Mouse (Mus musculus): ENCODE measurements at regions not wholly inside any gene's neighbourhood (a gene's known extent, or its start where the extent isn't known, plus 50 kb on each side); places are given as distances from the start of the nearest gene placed in this dataset.
"Not testable (repeated sequence)": the region's sequence is repeated elsewhere in the genome, so short reads cannot be mapped to it uniquely, and the experiment has no call there.

DNA sequence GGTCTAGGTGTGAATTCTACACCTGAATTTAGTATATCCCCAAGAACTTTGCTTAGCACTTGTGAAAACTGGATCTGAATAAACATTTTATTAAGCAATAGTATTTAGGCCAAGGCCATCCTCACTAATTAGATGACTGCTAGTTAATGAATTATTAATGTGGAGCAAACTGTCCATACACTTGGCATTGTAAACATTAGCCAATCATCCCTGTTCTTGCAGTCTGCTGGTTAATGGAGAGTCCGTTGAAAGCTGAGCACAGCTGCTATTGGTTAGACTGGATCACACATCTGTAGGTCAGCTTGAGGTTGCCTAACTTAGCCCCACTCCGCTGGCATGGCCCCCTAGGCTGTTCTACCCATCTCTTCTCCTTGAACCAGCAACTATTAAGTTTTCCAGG is 826.2 kb upstream of the 4930452B06Rik start:
- no peak for DNase-seq (ENCODE audit: low read depth, low spot score)

DNA sequence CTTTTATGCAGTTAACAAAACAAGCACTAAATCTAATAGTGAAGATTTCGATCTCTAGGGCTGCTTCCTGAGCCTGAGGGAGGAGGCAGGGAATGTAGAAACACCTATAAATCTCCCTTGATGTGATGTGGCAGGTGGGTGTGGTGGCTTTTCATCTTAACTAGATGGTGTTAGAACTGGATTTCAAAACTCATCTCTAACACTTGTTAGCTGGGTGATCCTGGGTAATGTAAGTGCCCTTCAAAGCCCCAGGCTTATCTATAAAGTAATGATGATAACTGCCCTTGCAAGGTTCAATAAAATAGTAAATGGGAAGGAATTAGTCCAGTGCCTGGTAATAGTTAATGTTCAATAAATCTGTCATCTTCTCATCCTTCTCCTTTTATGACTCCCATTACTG is 822.5 kb upstream of the 4930452B06Rik start:
- no peak for DNase-seq (ENCODE audit: low read depth, low spot score)

DNA sequence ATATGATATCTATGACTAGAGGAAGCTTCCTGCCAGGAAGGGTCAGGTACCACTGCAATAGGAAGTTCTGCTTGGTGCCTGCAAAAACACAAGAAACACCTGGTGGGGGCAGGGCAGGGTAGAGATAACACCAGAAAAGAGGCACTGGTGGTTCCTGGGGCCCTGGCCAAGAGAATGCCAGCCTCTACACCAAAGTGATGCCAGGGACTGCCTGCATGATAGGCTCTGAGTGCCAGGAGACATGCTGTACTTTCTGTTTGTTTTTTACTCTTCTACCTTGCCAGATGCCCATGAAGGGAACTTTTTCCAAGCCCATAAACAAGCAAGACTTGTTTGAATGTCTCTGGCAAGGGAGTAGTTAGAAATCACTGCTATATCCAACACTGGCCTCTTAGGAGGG is 812.9 kb upstream of the 4930452B06Rik start:
- DNase-seq (ENCODE audit: low read depth, low spot score) = no peak

DNA sequence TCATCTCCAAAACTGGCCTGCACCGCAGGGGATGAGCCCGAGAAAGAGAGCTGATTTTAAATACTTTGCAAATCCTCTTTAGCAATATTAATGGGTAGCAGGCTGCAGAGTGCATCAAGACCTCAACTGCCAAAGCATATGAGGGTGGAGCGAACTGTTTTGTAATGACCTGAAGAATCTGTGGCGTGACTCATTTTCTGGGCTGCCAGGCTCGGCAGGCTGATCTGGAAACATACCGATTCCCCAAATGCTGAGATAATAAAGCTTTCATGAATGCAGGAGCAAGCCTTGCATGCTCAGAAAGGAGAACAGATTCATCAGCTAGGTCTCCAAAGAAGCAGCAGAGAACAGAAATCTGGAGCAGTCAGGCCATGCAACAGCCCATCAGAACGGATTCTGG is 809.1 kb upstream of the 4930452B06Rik start:
- peak; percentile 73 for DNase-seq (ENCODE audit: low read depth, low spot score)

DNA sequence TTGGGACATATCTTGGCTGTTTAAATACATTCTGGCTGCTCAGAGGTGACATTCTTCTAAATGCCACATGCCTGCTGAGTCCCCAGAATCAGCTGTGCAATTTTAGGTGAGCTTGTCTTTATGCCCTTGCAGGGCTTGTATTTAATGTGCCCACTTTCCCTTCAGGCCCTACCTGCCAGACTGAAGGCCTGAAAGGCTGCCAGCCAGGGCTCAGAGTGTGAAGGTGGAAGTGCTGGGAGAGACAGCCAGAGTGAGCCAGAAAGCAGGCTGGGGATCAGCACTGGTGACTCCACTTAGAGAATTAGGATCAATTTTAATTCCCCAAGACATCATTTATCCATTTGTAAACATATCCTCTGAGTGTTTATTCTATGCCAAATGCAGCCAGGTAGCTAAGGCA is 803.6 kb upstream of the 4930452B06Rik start:
- DNase-seq (ENCODE audit: low read depth, low spot score) = no peak

DNA sequence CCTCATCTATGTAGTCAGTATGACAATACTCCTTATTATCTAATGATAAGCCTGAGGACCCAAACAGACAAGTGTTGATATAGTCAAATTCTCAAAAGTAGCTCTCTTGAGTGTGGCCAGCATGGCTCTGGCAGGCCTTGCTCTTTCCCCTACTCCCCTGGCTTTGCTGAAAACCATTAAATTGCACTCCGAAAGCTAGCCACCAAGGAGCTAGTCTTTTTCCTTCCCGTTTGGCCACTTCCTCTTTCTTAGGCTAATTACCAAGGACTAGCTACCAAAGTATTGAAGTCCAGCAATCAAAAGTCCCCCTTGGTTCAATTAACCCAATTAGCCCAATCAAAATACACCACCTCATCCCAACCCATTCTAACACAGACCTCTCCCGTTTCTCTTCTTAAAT is 802.6 kb upstream of the 4930452B06Rik start:
- DNase-seq (ENCODE audit: low read depth, low spot score) = no peak

DNA sequence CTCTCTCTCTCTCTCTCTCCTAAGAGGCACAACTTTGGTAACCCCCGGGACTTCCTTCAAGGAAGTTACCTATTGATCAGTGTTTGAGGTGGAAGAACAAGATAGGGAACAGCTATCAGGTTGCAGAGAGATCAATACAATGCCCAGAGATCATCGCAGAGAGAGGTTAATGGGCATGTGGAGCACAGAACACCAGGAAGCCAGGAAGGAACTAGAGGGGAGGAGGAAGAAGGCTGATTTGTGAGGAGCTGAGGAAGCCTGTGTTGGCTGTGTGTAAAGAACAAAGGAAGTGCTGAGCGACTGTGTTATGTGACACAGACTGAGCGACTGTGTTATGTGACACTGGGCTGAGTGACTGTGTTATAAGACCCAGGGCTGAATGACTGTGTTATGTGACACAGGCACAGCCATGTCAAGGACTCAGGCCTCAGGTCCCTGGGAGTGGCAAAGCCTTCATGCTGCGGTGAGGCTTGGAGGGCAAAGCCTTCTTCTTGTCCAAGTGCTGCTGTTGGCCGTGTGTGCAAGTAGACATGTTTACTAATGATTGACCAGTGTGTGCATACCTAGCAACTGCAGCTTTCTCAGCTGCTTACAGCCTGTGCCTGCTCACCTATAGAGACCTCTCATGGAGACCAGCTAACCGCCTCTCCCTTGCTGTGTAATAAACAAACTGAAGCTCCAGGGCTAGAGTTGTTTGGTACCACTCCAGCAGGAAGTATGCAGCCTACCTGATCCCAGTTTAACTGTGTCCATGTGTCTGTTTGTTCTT is 801.8 kb upstream of the 4930452B06Rik start:
- DNase-seq (ENCODE audit: low read depth, low spot score) = no peak

DNA sequence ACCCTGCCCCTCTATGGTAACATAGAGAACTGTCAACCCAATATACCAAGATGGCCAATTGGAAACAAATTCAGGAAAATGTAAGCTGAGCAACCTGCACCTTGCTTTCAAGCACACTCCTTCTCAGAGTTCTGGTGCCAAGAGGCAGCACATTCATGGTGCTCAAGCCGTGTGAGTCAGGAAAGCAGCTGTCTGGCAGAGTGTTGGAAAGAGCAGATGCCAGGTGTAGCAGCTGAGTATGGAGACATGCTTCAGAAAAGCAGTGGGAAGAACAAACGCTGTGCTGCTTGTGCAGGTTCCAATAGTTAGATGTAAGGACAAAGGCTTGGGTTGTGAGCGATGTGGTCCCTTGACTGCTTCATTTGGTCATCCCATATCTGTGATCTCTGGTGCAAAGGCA is 794.0 kb upstream of the 4930452B06Rik start:
- DNase-seq (ENCODE audit: low read depth, low spot score) = peak; percentile 83

DNA sequence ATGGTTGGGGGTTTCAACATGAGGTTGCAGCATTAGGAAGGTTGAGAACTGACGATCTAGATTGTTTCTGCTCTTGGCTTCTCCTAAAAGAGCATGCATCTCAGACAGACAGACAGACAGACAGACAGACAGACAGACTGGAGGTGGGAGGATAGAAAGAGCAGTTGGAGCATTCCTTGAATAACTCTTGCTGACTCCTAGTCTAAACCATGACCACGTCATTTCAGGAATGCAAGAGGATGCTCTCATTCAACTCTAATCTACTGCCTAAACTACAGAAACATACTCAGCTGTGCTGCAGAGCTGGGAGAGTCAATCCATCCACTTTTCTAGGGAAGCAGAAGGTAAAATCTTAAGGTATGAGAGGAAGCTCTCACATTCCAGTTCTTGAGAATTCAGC is 792.8 kb upstream of the 4930452B06Rik start:
- no peak for DNase-seq (ENCODE audit: low read depth, low spot score)

DNA sequence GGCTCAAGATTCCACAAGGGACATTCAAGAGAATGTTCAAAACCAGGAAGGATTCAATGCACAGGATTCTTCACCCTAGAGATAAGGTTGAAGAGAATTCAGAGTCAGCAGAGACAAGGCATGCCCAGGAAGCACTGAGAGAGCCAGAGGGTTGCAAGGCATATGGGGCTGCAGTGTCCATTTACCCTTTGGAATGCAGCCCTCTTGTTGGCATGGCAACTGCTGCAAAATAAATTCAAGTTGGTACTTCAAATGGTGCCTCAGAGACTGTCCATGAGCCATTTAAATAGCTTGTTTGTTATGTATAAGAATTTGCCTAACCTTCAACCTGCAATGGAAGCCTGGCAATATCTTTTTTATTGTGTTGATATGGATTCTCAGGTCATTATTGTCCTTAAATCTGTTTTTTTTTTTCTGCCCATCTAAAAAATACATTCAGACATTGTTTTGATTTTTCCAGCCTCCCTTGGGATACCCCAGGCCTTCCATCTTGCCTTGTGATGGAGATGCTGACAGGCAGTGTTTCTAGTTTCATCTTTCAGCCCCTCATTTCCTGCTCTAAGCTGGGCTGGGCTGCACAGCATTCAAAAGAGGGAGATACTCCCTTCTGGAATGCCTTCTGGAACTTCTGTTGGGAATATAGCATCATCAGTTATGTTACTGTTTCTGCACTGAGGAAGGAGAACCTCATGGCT is 791.9 kb upstream of the 4930452B06Rik start:
- peak; percentile 22 for DNase-seq (ENCODE audit: low read depth, low spot score)

DNA sequence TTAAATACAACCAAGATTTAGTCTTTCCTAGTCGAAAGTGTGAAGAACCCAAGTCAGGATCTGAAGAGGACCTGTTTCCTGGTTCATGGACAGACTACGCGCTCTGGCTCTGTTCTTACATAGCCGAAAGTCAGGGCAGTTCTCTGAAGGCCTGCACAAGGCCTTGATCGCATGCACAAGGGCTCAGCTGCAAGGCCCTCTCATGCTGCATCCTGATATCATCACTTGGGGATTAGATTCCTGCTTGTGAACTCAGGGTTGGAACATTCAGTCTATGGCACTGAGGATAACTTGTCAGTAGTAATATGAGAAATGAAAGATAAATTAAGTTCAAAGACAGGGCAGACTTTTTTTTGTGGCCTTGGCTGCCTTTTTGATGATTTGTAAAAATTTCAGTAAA is 789.9 kb upstream of the 4930452B06Rik start:
- DNase-seq (ENCODE audit: low read depth, low spot score) = no peak

DNA sequence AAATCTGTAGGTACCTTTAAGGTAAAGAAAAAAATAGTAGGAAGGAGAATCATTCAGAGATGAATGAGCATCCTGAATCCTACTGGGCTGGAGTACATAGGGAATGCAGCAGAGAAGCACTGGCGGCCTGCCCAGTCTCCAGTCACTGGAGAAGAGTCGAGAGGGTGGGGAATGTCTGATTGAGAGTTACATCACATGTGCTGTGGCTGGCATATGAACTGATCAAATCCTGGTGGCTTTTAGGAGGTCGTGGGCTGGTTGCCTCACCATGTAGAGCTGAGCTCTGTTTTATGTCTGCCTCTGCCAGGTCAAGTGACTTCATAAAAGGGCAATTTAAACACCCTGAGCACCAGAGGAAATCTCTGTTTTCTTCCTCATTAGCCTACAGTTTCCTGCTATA is 783.9 kb upstream of the 4930452B06Rik start:
- DNase-seq (ENCODE audit: low read depth, low spot score) = peak; percentile 68

DNA sequence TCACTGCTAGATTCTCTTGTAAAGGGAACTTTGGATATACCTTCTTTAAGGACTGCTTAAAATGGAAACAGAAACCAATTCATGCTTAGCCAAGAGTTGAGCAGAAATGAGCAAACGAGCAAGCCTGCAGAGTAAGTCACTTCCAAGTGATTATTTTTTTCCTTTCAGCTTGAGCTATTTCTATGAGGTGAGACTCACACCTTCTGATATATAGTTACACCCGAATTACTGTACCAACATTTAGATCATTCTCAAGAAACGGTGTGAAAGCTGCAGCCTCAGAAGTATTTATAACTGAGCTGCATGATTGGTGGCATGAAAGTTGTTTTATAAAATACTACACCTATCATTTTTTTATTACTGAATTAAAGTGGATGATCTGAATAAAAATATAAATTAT is 771.9 kb upstream of the 4930452B06Rik start:
- peak; percentile 59 for DNase-seq (ENCODE audit: low read depth, low spot score)

DNA sequence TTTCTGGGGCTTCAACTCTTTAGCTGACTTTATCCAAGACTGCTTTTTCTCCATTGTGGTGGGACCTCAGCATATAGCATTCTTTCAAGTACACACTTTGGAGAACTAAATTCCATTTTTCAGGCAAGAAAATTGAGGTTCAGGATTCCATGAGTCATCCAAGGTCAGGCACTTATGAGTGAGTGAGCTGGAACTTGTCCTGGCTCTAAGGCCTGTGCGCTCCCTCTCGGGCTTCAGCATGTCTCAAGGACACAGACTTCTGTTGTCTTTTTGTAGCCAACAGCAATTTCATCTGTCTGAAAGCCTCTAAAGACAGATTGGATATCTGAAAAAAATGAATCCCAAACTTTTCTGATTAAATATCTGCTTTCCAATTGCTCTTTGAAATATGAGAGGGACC is 769.1 kb upstream of the 4930452B06Rik start:
- DNase-seq (ENCODE audit: low read depth, low spot score) = no peak

DNA sequence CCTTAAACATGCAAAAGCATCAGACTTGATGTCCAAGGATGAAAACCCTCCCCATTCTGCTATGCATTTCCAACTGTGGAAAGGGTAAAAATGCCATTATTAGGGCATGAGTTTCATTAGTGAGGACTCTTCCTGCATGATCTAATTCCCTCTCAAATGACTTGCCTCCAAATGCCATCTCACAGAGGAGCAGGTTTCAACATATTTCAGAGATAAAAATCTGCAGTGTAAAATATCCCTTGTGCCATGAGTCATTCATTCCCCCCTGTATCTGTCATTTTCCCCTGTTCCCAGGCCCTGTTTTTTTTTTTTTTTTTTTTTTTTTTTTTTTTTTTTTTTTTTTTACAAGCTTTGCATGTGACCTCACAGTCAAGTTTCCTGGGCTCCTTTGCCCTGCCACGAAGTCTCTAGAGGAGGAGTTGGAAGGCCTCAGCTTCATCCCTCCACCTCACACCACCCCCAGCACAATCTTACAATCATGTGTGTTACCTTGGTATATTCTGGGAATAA is 767.1 kb upstream of the 4930452B06Rik start:
- no peak for DNase-seq (ENCODE audit: low read depth, low spot score)

DNA sequence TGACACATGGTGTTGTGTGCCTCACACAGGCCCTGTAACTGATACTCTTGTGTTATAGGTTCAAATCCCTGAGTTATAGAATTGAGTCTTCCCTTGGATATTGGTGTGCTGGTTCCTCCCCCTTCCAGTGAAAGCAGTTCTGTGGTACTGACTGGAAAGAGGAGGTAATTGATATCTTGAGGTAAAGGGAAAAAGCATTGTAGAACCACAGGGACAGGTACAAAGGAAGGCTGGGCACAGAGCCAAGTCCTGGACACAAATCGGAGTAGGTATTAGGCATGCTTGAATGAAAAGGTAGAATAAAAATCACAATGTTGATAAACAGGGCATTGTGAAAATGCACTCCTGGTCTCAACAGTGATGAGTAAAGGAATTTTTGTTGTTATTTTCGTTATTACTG is 765.8 kb upstream of the 4930452B06Rik start:
- DNase-seq (ENCODE audit: low read depth, low spot score) = no peak

DNA sequence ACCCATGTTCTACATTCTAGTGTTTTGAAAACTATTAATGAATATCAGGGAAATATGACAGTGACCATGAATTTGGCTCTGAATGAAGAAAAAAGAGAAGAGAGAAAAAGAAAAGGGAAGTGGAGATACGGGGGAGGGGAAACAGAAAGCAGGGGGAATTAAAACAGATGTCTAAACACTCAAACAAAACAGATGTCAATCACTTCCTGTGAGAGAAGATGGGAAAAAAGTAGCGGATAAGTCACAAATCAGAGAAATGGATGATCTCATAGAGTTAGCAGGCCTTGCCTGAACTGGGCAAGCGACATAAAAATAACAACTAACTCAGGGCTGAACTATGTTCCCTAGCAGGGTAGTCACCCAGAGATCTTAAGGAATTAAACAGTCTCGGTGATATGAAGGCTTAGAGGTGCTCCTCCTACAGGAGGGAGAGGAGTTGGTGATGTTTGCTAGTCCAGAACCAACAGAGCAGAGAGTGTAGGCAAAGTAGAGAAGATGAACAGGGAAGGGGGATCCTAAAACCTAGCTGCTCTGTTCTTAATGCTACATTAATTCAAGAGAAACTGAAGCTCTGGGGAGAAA is 745.9 kb upstream of the 4930452B06Rik start:
- DNase-seq (ENCODE audit: low read depth, low spot score) = no peak

DNA sequence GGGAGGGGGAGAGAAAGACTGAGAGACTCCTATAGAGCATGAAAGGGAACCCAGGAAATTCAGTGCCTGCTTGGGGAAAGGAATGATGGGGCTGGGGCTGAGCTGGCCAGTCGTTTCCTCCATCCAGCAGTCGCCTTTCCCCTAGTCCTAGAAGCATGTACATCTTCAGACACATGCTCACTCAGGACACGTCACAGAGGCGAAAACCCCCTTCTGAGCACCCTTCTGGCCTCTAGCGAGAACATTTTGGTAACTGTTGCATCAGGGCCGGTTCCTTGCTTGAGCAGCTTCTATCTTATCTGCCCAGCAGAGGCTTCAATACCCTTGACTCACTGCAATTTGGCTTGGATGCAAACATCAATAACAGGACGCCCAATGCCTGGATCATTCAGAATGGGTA is 737.6 kb upstream of the 4930452B06Rik start:
- DNase-seq (ENCODE audit: low read depth, low spot score) = no peak

DNA sequence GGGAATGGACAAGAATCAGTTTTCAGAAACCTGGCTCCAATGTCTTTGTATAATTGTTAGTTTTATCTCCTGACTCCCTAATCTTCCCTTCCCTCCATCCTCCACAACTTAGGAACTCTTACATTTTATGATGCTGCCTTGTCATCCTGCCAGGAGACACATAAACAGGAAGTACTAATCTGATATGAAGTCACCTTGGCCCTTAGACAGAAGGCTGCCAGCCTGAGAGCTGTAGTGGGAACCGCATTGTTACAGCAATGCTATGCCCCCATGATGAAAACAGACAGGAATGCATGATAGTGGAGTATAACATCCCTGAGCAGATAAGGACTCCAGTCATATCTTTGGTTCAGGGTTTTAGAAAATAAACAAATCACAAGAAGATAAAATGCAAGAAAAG is 734.8 kb upstream of the 4930452B06Rik start:
- DNase-seq (ENCODE audit: low read depth, low spot score) = no peak

DNA sequence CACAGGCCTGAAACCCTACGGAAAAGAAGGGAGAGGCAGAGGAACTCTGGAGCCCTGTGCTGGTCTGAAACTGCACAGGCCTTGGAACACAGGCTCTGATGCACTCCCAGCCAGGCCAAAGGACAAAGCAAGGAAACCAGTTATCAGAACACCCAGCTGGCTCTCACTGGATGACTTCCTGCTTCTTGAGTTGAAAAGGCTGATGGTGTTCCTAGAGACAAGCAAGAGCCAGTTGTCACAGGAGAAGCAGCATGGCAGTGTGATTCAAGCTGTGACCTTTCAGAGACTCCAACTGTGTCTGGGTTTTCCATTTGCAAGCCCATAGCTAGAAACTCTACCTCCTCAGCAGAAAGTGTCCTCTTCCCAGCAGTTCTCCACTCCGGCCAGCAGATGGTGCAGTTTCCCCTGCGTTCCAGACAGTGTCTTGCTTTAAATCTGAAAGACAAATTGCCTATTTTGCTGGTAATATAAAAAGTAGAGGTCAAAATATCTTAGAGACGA is 727.3 kb upstream of the 4930452B06Rik start:
- peak; percentile 87 for DNase-seq (ENCODE audit: low read depth, low spot score)

DNA sequence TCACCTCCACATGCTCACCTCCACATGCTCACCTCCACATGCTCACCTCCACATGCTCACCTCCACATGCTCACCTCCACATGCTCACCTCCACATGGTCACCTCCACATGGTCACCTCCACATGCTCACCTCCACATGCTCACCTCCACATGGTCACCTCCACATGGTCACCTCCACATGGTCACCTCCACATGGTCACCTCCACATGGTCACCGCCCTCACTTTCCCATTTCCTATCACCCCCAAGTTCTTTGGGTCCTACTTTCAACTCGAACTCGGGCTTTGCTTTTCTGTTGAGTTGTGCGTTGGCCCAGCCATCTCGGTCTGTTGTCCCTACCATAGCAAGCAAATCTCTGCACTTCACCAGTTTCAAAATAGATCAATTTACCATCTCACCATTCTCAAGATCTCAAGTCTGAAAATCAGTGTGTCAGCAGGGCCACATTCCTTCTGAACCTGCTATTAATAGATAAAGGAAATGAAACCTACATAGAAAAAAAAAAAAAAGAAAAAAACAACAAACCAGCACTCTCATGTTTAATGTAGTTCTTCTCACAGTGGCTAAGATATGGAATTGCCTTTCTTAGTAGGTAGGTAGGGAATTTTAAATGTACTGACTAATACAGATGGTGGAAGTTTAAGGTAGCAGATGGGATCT is 724.0 kb upstream of the 4930452B06Rik start:
- not testable (repeated sequence) for DNase-seq (ENCODE audit: low read depth, low spot score)

DNA sequence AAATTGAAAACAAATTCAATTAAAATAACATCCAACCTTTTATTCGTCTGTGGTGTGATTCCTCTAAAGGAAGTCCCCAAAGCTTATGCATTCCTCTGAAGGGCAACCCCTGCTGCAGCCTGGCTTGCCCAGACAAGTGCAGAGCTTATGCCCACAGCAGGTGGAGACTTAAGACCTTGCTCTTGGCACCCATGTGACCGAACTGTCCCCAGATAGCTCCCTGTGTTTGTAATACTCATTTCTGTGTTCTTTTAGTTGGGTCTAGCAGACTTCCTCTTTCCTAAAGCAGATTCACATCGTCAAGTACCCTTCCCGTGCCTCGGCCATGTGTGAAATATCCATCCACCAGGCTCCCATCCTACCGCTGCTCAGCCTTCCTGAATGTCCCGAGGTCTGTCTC is 723.1 kb upstream of the 4930452B06Rik start:
- peak; percentile 11 for DNase-seq (ENCODE audit: low read depth, low spot score)
